Mouse (Mus musculus) embryo, embryonic 11 days (tissue): ENCODE data around the gene Sdk1.

Experiments
- DNase-seq: peaks from one replicate; pipeline ENCODE4 v3.0.0-alpha.2; 2015

Sdk1 gene

DNA sequence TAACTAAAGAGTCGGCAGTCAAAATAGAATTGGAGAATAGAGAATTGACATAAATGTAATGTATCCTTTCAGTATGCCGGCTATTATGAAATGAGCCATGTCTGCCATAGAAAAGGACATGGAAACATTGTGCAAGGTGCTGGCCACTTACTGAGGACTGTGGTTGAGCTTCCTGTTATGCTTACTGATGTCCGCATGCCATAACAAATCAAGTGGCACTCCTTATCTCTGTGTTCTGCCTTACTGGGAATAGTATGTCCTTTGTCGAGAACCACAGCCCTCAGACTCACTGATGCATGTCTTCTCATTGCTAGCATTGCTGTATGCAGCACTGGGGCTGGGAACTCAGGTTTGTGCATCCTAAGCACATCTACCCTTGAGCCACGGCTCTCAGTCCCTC is 541.0 kb downstream of the Sdk1 start:
- DNase-seq: no peak

DNA sequence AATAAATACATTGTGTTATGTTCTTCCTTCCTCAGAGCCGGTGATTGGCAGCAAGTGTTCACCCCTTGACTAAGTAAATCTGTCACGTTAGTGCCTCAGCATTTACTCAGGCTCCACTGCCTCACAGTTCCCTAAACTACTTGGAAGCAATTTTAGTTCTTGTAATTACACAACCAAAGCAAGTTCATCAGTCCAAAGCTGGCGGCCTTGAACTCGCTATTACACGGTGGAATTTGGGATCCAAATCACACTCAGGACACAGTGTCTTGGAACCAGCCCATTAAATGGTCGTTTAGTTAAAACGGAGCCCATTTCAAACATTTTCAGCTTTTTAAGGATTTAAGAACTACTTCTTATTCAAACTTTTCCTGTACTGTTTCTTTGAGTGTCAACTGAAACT is 542.2 kb downstream of the Sdk1 start:
- DNase-seq: no peak

DNA sequence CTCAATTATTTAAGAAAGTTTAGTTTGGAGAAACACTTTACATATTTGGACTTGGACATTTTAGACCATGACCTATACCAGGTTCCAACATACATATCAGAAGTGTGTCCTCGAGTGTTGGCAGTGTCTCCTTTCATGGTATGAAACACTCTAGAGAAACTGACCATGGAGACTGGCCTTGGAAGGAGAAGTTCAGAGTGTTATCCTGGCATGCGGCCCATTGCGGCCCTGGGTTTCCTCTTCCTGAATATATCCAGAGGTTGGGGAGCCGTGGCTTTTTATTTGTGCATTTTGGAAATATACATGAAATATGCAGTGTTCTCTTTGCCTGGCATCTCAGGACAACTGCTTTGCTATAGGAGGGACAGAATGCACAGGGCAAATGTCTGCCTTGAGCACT is 552.6 kb downstream of the Sdk1 start:
- DNase-seq: no peak

DNA sequence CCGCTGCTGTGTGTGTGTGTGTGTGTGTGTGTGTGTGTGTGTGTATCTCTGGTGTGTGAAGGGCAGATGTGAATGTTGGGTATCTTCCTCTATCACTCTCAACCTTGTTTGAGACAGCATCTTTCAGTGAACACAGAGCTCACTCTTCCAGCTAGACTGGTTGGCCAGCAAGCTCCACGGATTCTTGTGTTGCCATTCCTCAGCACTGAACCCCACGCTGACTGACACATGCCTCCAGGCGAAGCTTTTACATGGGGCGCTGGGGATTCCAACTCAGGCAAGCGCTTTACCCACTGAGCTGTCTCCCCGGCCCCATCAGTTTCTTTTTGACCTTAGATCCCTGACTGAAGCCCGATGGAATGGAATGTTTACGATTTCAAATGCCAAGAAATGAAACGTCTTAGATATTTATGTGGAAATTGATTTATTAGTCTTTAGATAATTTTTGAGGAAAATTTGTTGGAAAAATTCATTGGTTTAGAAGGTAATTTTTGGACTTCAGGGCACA is 582.6 kb downstream of the Sdk1 start:
- peak; percentile 29 for DNase-seq

DNA sequence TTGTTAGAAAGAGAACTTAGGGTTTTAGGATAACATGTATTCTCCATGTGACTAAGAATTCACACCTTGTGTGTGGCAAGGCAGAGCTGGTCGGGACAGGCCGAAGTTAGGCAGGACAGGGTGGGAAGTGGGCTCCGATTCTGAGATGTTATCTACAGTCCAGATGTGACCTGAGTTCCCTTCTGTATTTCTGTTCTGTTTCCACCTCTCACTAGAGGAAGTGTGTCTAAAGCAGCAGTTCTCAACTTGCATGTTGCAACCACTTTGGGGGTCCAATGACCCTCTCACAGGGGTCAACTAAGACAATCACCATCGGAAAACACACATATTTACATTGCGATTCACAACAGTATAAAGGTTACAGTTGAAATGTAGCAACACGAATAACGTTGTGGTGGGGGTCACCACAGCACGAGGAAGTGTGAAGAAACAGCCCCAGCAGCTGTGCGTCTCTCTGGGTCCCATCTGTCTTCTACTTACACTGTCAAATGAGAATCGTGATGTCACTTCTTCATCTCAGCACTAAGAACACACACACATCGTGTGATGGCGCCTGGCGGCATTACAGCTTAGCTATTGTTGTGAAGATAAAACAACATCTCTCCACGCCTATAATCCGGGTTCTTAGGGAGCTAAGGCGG is 583.6 kb downstream of the Sdk1 start:
- no peak for DNase-seq

DNA sequence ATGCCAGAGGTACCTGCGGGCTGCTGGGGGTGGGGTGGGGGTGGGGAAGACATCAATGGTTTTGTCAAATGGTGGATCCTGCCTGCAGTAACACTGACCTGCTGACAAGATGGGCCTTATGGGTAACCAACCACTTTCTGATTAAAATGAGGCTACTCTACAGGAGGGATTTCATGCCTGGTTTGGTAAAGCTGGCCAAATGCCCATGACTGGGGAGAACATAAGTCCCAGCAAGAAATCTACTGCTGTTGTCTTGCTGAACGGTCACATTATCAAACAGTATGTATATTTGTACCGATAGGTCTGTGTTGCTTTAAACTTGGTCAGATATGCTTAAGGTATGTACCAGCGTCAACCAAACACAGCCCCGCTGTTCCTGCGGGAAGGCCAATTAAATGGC is 594.3 kb downstream of the Sdk1 start:
- DNase-seq: no peak

DNA sequence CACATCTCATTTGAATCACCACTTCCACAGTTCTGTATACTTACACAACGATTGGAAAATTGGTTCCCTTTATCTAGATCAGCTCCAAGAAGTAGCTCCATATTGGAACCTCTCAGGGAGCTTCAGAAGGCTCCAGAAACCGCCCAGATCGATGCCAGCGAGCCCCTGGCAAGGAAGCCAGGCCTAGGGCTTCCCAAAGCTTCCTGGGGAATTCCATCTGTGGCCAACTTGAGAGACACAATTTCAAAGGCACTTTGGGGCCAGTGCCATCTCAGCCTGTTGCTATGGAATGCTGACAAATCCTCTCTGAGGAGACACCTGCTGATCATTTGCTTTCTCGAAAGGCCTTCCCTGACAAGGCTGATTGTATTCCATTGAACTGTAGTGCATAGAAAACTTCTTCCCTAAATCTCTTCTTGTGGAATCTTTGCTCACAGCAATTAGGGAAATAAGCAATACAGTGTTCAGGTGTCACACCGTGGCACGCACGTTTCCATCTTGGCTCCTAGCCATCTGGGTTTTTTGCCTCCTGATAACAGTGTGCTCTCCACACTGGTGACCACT is 595.7 kb downstream of the Sdk1 start:
- no peak for DNase-seq

DNA sequence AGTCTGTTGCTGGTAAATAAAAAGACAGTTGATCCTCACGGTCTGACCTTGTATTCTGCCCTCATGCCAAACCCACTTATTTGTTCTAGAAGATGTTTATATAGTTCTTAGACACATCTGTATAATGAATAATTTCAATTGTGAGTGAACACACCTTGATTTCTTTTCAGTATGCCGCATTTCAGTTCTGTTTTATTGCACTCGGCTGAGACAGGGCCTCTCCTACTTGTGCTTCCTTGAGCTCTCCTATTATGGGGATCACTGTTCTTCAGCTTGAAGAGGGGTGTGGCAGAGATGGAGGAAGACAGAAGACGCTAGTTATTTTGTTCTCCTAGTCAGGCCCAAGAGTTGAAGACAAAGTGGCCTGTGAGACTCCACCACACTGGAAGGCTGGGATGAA is 603.4 kb downstream of the Sdk1 start:
- DNase-seq: no peak

DNA sequence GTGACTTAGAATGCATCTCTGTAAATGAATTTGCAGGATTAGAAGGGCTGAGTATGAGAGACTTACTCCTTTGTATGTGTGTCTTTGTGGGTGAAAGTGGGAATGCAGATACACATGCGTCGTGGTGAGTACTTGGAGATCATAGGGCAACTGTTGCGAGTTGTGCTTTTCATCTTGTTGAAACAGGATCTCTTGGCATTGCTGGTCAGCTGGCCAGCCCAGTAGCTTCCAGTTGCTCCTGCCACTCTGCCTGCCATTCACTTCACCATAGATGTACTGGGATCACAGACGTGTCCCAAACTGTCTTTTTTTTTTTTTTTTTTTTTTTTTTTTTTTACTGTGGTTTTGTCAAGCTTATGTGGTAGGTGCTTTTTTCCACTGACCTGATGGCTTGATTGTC is 606.4 kb downstream of the Sdk1 start:
- DNase-seq: no peak

DNA sequence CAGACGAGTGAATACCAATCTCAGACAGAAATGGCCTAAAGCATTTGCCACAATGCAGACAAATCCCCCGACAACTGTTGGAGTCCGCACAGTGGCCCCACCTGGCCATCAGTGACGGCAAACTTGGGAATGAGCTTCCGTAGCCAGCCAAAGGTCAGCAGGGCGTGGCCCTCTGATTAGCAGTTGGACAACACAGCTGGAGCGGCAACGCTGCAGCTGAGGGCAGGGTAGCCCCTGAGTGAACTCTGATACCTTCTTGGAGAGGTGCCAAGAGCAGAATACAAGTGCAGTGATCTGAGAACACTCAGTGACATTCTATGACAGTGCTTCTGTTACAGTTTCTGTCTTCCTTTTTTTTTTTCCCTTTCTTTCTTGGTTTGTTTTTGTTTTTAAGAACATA is 610.9 kb downstream of the Sdk1 start:
- peak; percentile 61 for DNase-seq

DNA sequence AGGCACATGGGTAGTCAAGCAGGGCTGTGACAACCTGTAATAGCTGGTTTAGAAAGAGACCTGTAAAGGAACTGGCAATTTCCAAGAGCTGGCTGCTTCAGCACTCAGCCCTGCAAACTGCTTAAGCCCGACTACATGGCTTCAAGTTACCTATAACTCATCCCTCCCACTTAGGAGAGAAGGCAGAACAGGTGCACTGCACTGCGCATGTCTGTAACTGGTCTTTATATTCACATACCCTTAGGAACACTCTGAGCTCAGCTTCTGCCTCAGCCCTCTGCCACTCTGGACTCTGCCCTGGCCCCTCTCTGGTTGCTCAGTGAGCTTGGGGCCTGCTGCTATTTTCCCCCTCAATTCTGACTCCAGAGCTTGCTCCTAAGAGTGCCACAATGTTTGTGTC is 615.2 kb downstream of the Sdk1 start:
- DNase-seq: no peak

DNA sequence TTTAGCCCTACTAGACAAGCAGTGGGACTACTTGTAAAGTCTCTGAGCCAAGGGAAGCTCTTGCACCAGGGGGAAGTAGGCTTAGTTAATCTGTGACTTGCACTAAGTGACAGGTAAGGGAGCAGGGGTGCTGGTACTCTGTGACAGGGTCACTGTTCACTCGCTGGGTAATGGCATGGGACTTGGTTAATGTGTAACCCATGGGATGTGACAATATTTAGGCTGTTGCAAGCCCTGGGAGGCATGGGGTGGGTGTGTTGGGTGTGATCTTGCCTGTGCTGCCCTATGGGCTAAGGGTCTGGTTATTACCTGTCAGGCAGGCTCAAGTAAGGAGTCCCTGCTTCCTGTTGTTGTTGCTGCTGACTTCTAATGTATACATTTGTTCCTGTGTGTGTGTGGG is 616.5 kb downstream of the Sdk1 start:
- no peak for DNase-seq

DNA sequence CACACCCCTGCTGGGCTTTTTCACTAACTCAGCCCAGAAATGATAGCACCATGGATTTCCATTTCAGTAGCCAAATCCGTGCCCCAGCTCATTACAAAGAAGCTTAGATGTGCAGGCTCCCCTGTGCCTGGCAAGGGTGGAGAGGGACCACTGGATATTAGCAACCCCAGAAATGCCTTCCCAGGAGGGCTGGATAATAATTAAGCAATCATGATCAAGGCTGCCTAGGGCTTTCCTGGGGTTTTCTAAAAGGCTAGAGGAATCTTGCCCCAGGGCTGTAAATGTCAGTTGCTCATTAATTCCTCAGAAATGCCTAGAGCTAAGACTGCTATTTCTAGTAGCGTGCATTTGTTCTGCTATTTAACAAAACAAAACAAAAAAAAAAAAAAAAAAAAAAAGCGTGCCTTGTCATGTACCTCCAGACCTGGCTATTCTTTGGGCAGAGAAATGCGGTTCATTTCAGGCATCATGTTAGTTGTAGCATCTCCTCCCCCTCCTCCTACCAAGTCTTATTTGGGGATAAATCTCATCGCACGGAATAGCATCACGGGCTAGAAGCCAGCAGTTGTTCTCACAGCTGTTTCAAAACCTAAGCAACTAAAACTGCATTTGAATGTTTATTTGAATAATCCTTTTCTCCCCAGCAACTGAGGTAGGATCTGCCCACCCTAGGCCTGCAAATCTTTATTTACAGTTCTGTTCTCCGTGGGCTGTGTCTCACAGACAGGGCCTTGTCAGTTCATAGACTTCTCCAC is 617.3 kb downstream of the Sdk1 start:
- no peak for DNase-seq

DNA sequence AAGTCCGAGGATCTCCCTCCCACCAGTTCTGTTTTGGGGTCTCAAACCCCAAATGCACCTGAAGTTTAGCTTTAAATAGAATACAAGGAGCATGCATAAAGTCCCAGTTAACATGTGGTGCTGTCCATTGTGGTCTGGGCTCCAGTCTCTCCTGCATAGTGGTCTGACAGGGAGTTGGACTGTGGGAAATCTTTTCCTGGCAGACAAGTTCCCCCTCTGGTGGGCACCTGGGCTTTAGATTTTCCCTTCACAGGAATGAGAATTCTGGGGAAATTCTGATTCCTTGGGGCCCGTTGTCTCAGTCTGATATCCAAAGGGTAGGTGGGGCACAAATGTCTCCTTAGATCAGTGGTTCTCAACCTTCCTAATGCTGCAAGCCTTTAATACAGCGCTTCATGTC is 624.8 kb downstream of the Sdk1 start:
- no peak for DNase-seq

DNA sequence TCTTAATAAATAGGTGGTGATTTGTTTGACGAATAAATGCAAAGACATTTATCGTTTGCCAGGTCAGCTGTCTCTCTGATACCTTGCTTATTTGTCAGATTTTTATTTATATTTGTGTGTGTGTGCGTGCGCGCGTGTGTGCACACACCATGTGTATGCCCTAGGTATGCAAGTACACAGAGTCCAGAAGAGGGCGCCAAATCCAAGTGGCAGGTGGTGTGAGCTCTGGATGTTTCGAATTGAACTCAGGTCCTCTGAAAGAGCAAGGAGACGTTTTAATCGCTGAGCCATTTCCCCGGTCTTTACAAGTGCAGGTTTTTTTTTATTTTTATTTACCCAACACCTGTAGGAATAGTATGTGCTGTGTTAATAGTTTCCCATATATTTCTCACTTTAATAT is 632.5 kb downstream of the Sdk1 start:
- no peak for DNase-seq

DNA sequence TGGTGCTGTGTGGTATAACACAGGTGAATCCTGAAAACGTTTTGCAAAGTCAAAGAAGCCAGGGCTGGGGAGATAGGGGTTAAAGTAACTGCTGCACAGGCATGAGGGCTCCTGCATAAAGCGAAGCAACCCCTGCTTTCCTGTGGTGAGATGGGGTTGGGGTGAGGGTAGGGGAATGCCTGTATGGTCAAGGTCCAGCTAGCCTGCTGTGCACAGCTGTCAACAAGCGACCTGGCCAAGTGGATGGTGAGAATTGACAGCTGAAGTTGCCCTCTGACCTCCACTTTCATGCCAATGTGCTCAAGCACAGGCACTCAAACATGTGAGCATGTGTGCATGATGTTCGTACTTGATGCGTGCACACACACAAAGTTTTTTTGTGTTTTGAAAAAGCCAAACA is 639.4 kb downstream of the Sdk1 start:
- DNase-seq: no peak

DNA sequence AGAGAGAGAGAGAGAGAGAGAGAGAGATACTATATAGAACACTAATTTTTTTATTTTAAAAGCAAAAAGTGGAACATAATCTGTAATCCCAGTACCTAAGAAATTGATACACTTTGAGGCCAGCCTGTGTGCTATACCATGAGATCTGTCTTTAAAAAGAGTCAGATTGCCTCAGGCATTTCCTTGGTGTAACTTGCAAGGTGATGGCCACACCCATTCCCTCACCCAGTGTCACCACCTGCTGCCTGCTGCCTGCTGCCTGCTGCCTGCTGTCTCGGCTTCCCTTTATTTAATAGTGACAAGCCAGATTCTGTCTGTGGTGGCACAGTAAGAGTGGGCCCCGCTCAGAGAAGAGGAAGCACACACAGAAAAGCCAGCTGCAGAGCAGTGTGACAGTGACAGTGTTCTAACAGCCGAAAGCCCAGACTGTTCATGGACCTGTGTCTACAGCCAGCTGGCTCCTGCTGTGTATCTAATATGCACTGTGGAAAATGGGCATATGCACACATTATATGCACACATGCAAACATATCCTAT is 642.9 kb downstream of the Sdk1 start:
- DNase-seq: no peak

DNA sequence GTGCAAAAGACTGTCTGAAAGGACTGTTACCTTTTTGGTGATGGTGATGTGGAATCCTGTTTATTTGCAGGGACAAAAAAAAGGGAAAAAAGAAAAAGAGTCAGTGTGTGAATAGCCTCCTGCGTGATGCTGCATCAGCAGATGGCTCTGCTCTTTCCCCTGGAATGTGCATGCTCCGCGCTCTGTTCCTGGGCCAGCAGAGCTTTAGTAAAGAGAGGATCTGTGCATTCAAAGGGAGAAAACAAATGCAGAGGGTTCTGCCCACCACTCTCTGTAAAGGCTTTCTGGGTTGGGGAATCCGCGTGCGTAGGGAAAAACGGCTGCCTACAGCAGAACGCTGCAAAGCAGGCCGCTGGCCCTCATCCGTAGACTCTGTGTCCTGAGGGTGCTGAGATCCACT is 644.7 kb downstream of the Sdk1 start:
- DNase-seq: no peak

DNA sequence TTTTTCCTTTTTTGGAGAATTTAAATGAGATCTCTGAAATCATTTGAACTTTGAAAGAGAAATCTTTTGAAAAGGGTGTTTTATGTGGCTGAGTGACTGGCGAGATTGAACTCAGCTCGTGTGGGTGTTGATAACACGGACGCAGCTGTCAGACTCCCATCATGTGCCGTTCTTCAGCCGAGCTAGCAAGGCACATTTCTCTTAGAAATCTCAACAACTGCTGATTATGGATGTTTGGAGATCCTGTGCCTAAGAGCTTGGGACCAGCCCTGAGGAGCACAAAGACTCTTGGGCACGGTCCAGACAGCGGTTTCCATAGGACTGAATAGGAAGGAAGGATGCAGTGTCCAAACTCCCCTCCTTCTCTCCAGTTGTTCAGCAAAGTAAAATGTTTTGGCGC is 648.5 kb downstream of the Sdk1 start:
- DNase-seq: no peak

DNA sequence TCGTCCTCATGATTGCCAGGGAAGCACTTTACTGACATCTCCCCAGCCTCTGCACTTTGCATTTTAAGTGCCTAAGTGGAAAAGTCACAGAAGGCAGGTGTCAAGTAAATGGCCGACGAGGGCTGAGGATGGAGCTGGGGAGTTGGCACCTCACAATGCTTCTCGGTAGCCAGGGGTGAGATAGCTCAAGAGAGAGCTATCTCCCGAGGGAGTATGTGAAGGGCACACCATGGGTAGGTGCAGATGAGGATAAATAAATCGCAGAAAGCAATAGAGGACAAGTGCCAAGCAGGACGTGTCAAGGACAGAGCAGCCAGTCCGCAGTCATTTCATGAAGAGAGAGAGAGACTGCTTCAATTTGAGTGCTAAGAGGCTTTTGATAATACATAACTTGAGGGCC is 655.1 kb downstream of the Sdk1 start:
- no peak for DNase-seq

DNA sequence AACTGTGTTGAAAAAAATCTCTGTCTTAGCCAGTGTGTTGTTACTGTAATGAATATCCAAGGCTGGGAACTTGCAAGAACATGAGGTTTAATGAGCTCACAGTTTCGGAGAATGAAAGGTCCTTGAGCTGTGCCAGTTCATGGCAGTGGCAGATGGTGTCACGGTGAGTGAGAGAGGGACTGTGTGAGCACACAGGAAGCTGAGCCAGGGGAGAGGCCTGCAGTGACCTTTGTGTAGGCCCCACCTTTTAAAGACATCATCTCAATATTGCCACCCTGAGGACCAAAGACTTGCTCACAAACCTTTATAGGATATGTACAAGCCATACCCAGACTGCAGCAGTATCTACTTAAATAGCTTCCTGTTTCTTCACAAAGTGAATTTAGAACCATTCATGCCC is 656.2 kb downstream of the Sdk1 start:
- DNase-seq: no peak

DNA sequence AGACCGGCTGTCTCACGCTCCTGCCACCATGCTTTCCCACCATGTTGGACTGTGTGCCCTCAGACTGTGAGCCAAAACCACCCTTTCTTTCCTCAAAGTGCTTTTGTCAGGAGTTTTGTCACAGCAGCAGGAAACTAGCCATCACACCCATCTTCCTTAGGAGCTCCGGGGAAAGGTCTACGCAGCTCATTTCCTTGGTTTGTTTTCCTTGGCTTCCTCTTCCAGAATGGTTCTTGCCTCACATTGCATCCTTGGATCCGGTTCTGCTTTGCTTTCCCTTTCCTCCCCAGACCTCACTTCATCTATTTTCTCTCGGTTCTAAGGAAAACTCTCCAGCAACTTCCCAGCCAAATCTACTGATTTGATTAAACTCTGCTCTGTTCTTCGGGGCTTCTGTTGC is 658.5 kb downstream of the Sdk1 start:
- no peak for DNase-seq

DNA sequence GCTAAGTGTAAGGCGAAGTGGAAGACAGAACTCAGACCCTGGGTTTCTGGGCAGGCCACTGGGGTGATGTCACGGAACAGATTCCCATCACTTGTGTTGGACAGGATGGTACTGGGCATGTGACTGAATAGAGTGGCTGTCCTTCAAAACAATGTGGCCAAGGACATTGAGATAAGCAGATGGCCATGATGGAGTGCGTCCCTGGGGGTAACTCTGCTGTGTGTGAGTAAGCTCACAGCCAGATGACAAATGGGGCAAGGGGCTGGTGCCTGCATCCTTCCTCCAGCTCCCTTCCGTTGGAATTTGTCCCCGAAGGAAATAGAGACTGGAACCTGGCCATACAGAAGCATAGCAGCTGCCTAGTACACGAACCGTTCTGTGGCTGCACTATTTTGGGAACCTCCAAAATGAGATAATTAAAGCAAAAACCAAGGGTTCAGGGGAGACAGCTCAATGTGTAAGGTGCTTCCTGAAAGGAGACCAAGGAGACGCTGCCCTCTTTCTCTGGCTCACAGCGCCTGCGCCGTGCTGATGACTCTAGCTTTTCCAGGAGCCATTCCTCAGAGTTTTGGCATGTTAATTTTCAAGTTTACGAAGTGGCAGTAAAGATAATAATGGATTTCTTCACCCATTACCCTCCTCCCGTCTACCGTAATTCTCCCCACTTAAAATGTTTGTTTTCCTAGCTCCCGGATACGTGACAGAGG is 661.4 kb downstream of the Sdk1 start:
- no peak for DNase-seq

DNA sequence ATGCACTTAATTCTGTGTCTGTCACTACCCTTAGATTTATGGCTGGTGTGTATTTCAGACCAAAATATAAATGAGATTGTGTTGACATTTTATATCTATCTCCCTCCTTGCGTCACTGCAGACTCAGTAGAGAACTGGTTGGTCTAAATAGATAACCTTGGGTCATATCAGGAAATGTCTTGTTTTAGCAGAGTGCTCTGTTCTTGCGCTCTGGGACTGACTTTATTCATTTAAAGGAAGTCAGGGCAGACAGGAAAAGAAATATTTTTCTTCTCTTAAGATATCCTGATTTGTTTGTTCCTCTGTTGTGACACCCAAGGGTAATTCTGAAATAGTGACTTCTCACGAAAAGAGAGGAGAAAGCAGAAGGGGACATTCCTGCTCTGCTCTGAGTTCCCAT is 669.2 kb downstream of the Sdk1 start:
- no peak for DNase-seq
